ENCODE assay signal across 18 mouse cellular contexts in genomic region chr1:97630146-97630545, GRCm38 (mm10). TPM values are rescaled to one million over a fixed set of nuclear protein-coding genes. Genes with fewer than 3 reads are reported as not detected.
DNase-seq lines count a peak whose midpoint lies in the region; ATAC-seq and TF ChIP-seq lines count a peak whose summit lies in the region.
"Had no signal": no experiment of that assay in that cellular context is flagged by ENCODE, and none has a peak within 500 bp of the region (broad histone marks: within the 10 kb centered on the region; RNA-seq: fewer than 3 reads in every experiment).

No protein-coding gene starts in this region.

- no peak for TF ChIP-seq CTCF in gastrocnemius, adult 2 months (IDR thresholded peaks at IDR 0.05)

- 27% methylated on average over 5 of the region's 5 CpGs for WGBS in forebrain, embryonic 13.5 days
- WGBS in midbrain, embryonic 13.5 days = 54% methylated on average over 5 of the region's 5 CpGs
- WGBS in kidney, embryonic 15.5 days = 78% methylated on average over 5 of the region's 5 CpGs

- H3K27me3 ChIP-seq in forebrain, embryonic 13.5 days = no peaks in the 10 kb centered on the region
- no peaks in the 10 kb centered on the region for H3K27me3 ChIP-seq in midbrain, embryonic 13.5 days
- H3K27me3 ChIP-seq in kidney, embryonic 15.5 days = no peaks in the 10 kb centered on the region
- H3K27me3 ChIP-seq: limb, embryonic 15.5 days; Patski had no signal

- H3K27ac ChIP-seq in gastrocnemius, adult 2 months = peak overlapping the region; percentile 84
- peak overlapping the region; percentile 14; the same call in 1 of the 2 replicates for H3K27ac ChIP-seq in forebrain, embryonic 13.5 days
- H3K27ac ChIP-seq in midbrain, embryonic 13.5 days = 0 out of 2 replicates have a peak overlapping the region, but pooled peaks have one; percentile 11
- no peak overlapping the region for H3K27ac ChIP-seq in kidney, embryonic 15.5 days
- H3K27ac ChIP-seq: limb, embryonic 15.5 days had no signal

- peaks cover 28% of the 10 kb centered on the region for H3K4me1 ChIP-seq in forebrain, embryonic 13.5 days
- H3K4me1 ChIP-seq in midbrain, embryonic 13.5 days (replicated peaks) = peaks cover 27% of the 10 kb centered on the region
- H3K4me1 ChIP-seq in kidney, embryonic 15.5 days = no peaks in the 10 kb centered on the region
- H3K4me1 ChIP-seq: limb, embryonic 15.5 days had no signal

- DNase-seq in gastrocnemius, adult 2 months = no peak
- no peak for DNase-seq in gastrocnemius, adult 18-20 months (ENCODE audit: low spot score)
- DNase-seq in Muller cell, postnatal 12 days (ENCODE audit: inconsistent ontology term) = peak; percentile 22
- DNase-seq in adipocyte (ENCODE audit: low spot score) = no peak
- DNase-seq in lung, postnatal 4 days = no peak
- DNase-seq: cerebellum, adult 9-11 months; gastrocnemius, postnatal 10 days; heart, postnatal 10 days; kidney, adult 9 months; liver, postnatal 0 days; lung, postnatal 36 days; right cerebral cortex, postnatal 14 days; thymus, postnatal 4 days had no signal

- no peaks in the 10 kb centered on the region for H3K36me3 ChIP-seq in forebrain, embryonic 13.5 days (ENCODE audit: poor library complexity, severe bottlenecking)
- no peaks in the 10 kb centered on the region for H3K36me3 ChIP-seq in midbrain, embryonic 13.5 days
- H3K36me3 ChIP-seq in kidney, embryonic 15.5 days = no peaks in the 10 kb centered on the region
- H3K36me3 ChIP-seq: limb, embryonic 15.5 days had no signal

- H3K4me2 ChIP-seq in forebrain, embryonic 13.5 days = no peak overlapping the region
- no peak overlapping the region; the same call in 1 of the 2 replicates for H3K4me2 ChIP-seq in midbrain, embryonic 13.5 days (replicated peaks)
- H3K4me2 ChIP-seq in kidney, embryonic 15.5 days = no peak overlapping the region
- H3K4me2 ChIP-seq: limb, embryonic 15.5 days had no signal

- H3K4me3 ChIP-seq in gastrocnemius, adult 2 months = peak overlapping the region; percentile 29; the same call in 1 of the 2 replicates
- no peak overlapping the region for H3K4me3 ChIP-seq in forebrain, embryonic 13.5 days
- H3K4me3 ChIP-seq in midbrain, embryonic 13.5 days (replicated peaks) = no peak overlapping the region
- H3K4me3 ChIP-seq in kidney, embryonic 15.5 days (replicated peaks) = no peak overlapping the region
- H3K4me3 ChIP-seq: limb, embryonic 15.5 days had no signal

- H3K9me3 ChIP-seq in forebrain, embryonic 13.5 days (replicated peaks) = no peaks in the 10 kb centered on the region
- H3K9me3 ChIP-seq in midbrain, embryonic 13.5 days = no peaks in the 10 kb centered on the region
- no peaks in the 10 kb centered on the region for H3K9me3 ChIP-seq in kidney, embryonic 15.5 days (replicated peaks)
- H3K9me3 ChIP-seq: limb, embryonic 15.5 days had no signal

- ATAC-seq in forebrain, embryonic 13.5 days = peak; percentile 66; the same call in 1 of the 2 replicates
- peak; percentile 46; the same call in 1 of the 2 replicates for ATAC-seq in midbrain, embryonic 13.5 days
- ATAC-seq in kidney, embryonic 15.5 days (replicated peaks; ENCODE audit: low FRiP score) = no peak
- ATAC-seq: liver, postnatal 0 days; Patski had no signal

- no peak overlapping the region for H3K9ac ChIP-seq in forebrain, embryonic 13.5 days
- no peak overlapping the region for H3K9ac ChIP-seq in midbrain, embryonic 13.5 days (replicated peaks)
- no peak overlapping the region for H3K9ac ChIP-seq in kidney, embryonic 15.5 days
- H3K9ac ChIP-seq: limb, embryonic 15.5 days; liver, postnatal 0 days had no signal

- intact Hi-C loops in gastrocnemius, adult 2 months (cut with DNase I) = no loop called here

RNA-seq across cellular contexts. Expression of gene D1Ertd622e, which starts 31.7 kb away (rescaled TPM):
- total RNA-seq in gastrocnemius, adult 2 months (2021) = 10 to 100 TPM; 11.5 to 18.3 TPM
- 10 to 100 TPM; 13.2 to 16.2 TPM for total RNA-seq in gastrocnemius, adult 18-20 months (2021)
- 47.4 and 51.2 TPM in 2 replicates for polyA plus RNA-seq in forebrain, embryonic 13.5 days (2015; fragmentation: Nextera tagmentation; extraction: Ambion mirVana)
- polyA plus RNA-seq in midbrain, embryonic 13.5 days (2015; fragmentation: Nextera tagmentation; extraction: Ambion mirVana) = 51.6 and 55.5 TPM in 2 replicates
- 23.2 and 25.7 TPM in 2 replicates for polyA plus RNA-seq in kidney, embryonic 15.5 days (2015; fragmentation: Nextera tagmentation; extraction: Ambion mirVana)
